Mouse (Mus musculus) layer of hippocampus, postnatal 25 days (tissue): ENCODE measurements around the gene Zmym5. TPM values are rescaled to one million over a fixed set of nuclear protein-coding genes. Genes with fewer than 3 reads are reported as not detected.
"Not testable (repeated sequence)": the region's sequence is repeated elsewhere in the genome, so short reads cannot be mapped to it uniquely, and the experiment has no call there.

Source experiments
- DNase-seq, 2 experiments: peaks; one replicate each; pipeline ENCODE4 v3.0.0; 2022; ENCODE audit warnings: mixed read lengths in 2 of 2, low spot score in 1 of 2; ENCODE audit errors: extremely low spot score in 1 of 2
- total RNA-seq, 2 experiments: library from RNA; stranded (reverse); gene quantifications; 2 replicates each; pipeline ENCODE4 v1.2.3; 2021

The Zmym5 gene
- 10 to 100 TPM; 24.9 to 29.2 TPM for total RNA-seq

DNA sequence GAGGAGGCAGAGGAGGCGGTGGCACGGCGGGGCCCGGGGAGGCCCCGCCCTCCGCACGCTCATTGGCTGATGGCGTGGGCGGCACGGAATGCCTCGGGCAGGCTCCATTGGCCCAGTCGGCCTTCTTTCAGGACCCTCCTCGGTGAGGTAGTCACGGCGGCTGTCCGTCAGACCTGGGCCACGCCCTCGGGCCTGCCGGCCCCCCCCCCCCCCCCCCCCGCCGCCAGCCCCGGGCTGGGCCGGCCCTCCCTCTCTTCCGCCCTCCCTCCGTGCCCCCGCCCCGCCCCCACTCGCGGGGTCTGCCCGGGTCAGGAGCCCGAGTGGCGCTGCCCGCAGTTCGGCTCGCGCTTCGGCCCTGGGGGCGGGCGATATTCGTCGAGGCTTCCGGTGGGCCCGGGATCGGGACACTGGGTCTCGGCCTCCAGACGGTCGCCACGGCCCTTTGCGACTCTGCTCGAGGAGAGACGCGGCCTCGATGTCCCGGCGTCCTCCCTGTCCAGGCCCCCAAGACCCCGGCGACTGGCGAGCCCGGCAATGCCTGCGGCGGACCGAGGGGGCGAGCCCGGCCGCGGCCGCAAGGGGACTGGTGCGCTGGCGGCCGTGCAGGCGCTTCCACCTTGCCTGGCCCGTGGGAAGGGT, at the start of gene Zmym5:
Gene Zmym5, minus strand, starts transcription at position 16 of the 639 bp plus-strand sequence.
- DNase-seq, result peak; percentile 62 to 75

DNA sequence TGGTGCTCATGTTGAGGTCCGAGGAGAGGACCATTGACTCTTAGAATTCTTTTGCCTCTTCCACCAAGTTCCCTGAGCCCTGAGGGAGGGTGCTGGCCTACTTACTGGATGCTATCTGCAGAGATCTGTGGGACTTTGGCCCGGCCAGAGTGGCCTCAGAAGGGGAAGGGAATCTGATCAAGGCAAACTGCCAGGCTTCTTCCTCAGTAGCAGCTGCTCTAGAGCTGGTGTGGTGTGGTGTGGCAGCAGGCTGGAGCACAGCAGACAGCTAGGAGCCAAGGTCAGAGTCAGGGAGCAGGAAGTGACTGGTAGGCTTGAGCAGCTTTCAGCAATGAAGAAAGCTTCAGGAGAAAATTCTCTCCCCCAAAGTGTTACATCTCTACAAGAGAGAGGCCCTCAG, 38.2 kb upstream of the Zmym5 start:
- DNase-seq, result no peak

DNA sequence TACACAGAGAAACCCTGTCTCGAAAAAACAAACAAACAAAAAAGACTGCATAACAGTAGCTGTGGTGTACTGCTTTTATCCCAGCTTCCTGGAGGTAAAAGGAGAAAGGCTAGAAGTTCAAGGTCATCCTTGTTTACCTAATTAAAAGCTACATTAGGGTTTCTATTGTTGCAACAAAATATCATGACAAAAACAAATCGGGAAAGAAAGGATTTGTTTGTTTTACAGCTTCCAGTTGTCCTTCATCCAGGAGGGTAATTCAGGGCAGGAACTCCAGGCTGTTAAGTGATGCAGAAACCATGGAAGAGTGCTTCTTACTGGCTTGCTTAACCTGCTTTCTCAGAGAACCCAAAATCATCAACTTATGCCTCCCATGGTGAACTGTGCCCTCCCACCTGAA, 36.8 kb upstream of the Zmym5 start:
- DNase-seq, result no peak

DNA sequence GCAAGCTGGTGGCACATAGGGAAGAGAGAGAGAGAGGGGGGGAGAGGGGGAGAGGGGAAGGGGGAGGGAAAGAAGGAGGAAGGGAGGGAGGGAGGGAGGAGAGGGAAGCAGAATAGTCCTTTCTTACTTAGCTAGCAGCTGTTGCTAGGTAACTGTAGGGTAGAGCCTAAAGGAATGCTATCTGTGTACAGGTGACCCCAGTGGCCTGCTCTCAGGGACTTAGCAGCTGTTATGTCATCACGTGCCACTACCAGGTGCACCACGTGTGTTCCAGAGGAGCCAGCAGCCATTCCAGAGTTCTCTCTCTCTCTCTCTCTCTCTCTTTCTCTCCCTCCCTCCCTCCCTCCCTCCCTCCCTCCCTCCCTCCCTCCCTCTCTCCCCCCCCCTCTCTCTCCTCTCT, 33.0 kb upstream of the Zmym5 start:
- DNase-seq, result no peak

DNA sequence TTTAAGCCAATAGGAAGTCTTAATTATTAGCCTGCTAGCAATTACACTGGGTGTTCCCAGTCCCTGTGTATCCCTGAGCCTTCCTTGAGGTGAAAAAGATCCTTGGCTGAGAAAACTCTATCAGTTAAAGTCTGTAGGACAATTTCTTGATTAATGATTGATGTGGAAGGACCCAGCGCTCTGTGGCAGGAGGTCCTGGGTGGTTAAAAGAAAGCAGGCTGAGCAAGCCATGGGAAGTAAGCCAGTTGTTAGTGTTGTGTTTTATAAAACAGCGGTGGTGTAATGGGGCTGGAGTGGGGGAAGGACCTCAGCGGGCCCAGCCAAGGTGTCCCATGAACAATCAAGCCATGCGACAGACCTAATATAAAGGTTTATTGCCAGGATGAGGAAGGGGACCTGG, 32.5 kb upstream of the Zmym5 start:
- no peak for DNase-seq

DNA sequence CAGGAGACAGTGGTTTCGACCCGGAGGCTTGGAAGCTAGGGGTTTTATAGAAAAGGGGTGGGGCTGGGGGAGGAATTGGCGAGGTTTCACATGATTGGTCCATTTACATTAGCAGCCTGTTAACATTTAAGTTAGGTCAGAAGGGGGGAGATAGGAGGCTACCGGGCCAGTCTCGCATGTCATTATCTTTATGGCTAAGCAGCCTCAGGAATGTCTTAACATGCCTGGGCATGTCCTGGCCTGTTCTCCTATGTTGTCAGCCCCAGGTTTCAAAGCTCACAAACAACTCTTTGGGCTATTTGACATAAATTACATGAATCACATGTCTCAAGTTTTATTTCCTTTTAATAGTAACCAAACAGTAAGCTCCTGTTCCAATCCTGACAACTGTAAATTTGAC, 23.1 kb upstream of the Zmym5 start:
- DNase-seq, result not testable (repeated sequence)

DNA sequence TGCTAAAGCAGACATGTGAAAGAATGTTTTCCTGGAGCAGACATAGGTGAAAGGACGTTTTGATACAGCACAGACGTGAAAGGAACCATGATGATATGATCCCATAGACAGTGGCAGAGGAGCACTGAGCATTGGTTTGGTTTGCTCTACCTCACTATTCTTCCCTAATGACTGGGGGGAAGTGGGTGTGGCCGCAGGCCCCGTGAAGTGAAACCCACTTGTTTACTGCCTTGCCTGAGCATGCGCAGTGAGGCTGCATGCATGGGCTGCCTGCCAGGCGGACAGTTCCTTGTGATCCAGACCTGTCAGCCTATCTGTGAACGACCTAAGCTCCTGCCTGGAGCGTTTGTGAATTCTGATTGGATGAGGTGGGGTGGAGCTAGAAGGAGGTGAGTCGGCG, 21.7 kb upstream of the Zmym5 start:
- DNase-seq, result not testable (repeated sequence)

DNA sequence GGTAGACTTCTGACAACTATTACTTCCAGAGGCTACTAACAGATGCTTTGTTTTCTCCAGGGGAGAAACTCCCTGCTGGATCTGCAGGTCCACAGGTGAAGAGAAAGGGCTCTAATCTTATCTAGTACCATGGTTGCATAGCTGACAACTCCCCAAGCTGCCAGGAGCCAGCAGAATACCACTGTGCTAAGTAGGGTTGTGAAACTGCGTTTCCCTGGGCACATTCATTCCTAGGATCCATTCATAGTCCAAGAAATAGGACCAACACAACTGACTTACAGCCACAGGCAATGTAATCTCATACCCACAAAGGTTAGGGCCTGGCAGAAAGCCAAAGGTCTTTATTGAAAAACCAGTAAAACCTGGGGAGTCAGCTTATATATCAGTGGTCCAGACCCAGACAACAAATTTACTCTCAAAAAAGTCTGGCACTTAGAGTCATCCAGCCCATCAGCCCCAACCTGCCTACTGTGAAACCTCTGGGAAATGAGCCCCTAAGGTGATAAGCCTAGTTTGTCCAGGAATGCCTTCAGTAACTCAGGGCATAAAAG, 21.1 kb upstream of the Zmym5 start:
- no peak for DNase-seq

DNA sequence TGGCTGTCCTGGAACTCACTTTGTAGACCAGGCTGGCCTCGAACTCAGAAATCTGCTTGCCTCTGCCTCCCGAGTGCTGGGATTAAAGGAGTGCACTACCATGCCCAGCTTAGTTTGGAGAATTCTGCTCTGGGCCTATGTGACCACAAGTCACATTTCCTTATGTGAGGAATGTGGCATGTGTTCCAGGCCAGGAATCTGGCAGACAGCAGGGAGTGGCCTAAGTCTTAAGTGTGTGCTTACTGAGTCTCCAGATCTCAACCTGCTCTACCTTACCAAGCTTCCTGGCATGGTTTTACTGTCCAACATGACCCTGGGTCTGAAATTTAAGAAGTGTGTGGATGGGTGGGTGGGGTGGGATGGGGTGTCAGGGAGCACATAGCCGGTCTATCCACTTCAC, 20.6 kb upstream of the Zmym5 start:
- DNase-seq, result no peak

DNA sequence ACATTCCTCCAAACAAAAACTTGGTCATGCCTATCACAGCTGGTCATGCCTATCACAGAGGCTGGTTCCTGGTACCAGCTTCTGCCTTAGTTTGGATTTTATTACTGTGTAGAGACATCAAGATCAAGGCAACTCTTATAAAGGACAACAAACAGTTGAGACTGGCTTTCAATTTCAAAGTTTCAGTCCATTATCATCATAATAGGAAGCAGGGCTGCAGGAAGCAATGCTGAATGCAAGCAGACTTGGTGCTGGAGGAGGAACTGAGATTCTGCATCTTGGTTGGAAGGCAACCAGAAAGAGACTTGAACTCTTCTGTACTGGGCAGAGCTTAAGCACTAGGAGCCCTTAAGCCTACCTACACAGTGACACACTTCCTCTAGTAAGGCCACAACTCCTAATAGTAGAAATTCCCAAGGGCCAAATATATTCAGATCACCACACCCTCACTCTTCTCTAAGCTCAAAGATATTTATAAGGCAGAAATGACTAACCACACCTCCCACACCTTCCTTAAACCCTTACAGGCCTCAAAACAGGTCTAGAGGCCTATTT, 19.1 kb upstream of the Zmym5 start:
- no peak for DNase-seq

DNA sequence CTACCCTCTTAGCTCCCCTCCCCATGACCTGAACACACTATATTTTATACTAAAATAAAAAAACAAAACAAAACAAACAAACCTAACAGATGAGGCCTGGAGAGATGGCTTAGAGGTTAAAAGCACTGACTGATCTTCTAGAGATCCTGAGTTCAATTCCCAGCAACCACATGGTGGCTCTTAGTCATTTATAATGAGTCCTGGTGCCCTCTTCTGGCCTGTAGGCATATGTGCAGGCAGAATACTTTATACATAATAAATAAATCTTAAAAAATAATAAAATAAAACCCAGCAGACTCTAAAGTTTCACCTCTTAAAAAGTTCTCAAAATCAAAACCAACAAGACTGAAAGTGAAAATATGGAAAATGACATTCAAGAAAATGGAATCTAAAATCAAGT, 13.0 kb upstream of the Zmym5 start:
- DNase-seq, result no peak

DNA sequence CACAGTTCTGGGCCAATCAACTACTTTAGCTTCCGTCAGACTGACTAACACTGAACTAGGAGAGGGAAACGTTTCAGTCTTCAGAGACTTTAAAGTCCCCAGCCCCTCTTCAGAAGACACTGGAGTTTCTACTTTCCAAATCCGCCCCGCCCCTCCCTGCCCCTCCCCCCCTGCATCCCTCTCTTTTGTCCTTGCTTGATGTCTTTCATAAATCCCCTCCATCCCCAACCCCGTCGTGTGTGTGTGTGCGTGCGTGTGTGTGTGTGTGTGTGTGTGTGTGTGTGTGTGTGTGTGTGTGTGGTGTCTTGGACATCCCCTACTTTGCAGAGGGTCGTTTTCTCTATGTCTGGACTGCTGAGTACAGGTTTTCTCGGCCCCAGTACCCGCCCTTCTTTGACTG, 6.1 kb upstream of the Zmym5 start:
- DNase-seq, result no peak

DNA sequence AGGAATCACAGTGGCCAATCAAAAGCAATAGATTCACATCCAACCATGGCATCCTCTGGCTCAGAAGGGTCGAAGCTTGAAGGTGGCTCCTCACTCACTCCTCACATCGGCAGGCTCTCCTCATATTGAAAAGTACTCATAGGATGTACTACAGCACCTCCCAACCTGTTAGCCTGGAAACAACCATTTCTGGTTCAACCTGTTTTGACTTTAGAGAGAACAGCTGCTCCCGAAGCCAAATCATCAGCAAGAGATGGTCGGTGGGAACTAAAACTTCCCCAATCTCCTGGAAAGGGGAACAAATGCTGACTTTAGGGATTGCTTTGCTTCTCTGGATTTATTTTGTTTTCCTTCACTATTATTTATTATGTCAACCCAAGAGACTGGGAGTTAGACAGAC, 5.6 kb upstream of the Zmym5 start:
- DNase-seq, result no peak

DNA sequence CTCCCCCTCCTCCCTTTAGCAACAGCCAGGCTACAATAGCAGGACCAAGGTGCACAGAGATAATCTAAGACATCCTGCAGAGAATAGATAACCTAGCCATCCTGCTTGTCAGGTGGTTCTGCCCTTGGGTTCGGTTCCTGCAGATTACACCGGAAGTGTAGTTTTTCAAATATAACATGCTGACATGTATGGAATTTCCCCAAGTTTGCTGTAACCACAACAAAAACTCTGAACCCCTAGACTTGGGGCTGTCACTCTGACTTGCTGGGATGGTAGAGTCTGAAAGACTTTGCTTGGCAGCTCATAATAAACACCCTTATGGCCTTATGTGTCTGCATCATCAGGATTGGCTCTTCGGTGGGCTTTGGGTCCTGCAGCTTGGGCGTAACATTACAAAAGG, 5.0 kb upstream of the Zmym5 start:
- no peak for DNase-seq

DNA sequence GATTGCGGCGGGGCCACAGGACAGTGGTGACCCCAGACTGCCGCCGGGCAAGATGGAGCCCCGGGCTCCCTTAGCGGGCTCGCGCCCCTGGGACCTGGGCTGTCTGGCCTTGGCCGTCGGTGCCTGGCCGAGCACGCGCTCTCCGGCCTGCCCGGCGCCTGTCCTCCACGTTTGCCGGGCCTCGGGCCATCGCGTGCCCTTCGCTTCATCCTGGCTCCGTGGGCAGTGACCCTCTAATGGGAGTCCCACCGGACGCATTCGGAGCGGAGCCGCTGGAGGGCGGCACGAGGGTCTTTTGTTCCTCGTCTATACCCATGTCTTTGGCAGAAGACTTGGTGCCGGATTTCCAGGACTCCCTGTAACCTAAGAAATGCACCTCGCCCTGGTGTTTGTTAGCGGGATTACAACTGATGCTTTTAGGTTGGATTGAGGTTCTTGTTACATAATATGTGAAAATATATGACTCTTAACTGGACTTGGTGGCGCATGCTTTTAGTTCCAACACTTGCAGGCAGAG, 1.1 kb upstream of the Zmym5 start:
- DNase-seq, result peak; percentile 50 to 59

DNA sequence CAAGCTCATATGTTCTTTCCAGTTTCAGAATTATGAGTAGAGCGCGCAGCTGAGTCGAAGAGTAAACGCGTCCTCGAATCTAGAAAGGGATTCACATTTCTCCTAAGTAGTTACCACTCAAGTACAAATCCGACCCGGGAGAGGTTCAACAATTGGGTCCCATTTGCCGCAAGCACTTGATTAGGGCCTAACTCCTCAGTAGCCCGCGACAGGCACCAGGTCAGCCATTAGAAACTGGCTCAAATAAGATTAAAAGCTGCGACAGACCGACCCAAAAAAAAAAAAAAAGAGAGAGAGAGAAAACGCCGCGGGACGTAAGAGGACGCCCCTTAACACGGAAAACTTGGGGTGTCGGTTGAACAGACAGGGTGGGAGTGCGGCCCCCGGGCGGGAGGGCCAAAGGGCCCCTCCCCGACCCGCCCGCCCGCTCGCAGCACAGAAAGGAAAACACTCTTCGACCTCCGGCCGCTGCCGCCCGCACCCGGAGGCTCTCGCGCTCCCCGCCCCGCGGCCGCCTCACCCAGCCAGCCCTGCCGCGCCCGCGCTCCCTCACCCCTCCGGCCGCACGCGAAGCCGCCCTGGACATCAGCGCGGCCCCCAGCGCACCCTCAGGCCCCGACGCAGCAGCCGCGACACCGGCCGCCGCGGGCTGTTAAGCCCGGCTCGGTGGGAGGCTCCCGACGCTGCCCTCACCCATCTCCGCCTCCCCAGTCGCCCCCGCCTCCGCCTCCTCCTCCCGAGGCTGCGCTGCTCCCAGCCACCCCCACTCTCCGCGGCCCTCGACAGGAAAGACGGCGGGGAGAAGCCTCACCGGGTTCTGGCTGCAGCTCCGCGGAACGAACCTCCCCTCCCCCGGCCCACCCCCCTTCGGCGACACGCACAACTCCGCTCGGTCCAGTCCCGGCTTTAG, 480 bp downstream of the Zmym5 start:
- peak; percentile 14 to 22 for DNase-seq

DNA sequence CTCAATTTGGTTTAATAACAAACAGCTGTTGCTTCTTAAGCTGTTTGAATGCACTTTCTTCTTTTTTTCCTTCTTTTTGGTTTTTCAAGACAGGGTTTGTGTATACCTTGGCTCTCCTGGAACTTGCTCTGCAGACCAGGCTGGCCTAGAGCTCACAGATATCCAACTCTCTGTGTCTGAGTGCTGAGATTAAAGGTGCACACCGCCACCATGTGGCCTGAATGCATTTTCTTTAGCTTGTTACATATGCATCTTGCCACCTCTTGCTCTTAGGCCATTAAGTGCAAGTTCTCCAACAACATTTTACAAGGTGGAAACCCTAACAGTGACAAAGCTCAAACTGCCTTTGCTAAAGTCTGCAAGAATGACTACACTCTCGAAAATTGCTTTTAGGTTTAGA, 18.3 kb downstream of the Zmym5 start:
- peak in 1 of 2 experiments; percentile 20 for DNase-seq

DNA sequence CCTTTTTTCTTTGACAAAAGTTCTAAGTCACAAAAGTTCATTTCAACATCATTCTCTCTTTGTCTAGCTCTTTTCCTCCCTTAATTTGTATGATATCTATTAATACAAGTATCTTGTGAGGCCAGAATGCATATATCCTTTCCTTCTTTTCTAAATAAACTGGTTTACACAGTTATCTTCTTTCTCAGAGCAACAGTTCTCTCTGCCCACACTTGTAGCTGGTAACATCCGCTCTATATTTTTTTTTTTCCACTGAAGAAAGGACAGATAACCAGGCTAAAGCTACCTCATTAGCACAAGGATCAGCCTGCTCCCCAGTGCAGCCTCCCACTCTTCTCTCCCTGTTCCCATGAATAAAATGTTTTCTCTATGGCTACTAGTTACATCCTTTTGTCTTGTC, 26.9 kb downstream of the Zmym5 start:
- no peak for DNase-seq

DNA sequence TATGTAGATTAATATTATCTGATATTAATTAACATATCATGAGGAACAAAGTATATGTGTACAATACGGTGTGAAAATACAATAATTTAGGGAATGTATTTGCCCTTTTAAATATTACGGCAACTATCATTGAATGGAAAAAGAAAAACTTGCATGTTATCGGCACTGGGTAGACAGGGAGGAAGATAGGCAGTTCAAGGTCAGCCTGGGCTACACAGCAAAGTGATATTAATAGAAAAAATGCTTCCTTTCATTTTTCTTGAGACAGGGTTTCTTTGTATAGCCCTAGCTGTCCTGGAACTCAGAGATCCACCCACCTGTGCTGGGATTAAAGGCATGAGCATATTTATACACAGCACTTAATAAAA, 32.6 kb downstream of the Zmym5 start:
- no peak for DNase-seq

DNA sequence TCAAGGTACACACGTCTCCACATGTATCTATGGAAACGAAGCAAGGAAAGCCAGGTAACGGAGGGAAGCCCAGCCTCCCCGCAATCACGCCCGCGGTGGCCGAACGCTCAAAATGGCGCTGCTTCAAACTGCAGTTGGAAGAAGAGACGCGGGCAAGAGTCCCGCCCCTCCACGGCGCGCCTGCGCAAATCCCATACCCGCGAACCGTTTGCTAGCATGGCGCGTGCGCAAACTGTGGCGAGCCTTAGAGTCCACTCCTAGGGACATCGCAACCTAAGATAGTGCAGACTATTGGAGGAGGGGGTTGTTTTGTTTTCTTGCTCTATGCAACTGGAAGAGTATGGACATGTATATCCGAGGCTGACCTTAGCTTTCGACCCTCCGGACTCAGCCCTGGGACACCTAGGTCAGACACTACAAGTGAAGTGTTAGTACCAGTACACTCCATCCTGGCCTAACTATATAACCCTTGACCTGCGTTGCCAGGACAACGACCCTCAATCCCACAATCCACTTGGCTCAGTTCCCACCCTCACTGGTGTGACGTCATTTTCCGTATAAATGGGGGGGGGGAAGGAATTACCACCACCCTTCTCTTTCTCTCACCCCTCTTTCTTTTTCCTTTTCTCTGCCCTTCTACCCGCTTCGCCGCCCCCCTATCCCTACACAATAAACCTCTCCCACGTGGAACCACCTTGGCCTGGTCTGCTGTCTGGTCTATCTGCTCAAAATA, 33.1 kb downstream of the Zmym5 start, which contains the start of gene Pspc1:
Gene Pspc1, minus strand, starts transcription at position 117 of the 733 bp plus-strand sequence.
- DNase-seq, result peak; percentile 94 to 95
